Mouse (Mus musculus): Measurements from ENCODE around the gene Theg. TPM values are rescaled to one million over a fixed set of nuclear protein-coding genes. Genes with fewer than 3 reads are reported as not detected.

Gene Theg
- total and polyA plus RNA-seq, 3 experiments, result not detected

- H3K27me3 ChIP-seq (ENCODE audit: insufficient read depth, low read length), result 0 out of 2 replicates have a peak, but pooled peaks cover 2% of the 10 kb centered on the region
- H3K4me1 ChIP-seq (ENCODE audit: insufficient read depth, low read depth, low read length), result no peaks in the 10 kb centered on the region
- no peak overlapping the region for H3K4me3 ChIP-seq (ENCODE audit: low read depth, low read length)
- peaks cover 25% of the 10 kb centered on the region for H3K9me3 ChIP-seq (replicated peaks)
- no peaks in the 10 kb centered on the region for H3K36me3 ChIP-seq (replicated peaks)
- no peak for TF ChIP-seq TAL1 (conservative IDR thresholded peaks at IDR 0.05; ENCODE audit: low read depth, low read length)
- TF ChIP-seq GATA1 (IDR thresholded peaks at IDR 0.05; ENCODE audit: borderline replicate concordance, low read length), result no peak
- TF ChIP-seq CTCF (IDR thresholded peaks at IDR 0.05; ENCODE audit: low read depth, low read length), result no peak
- no peak for TF ChIP-seq POLR2AphosphoS5 (IDR thresholded peaks at IDR 0.05; ENCODE audit: insufficient replicate concordance, low read depth, low read length)
- no peak for TF ChIP-seq GATA2 (IDR thresholded peaks at IDR 0.05; ENCODE audit: borderline replicate concordance, low read depth, low read length)
- DNase-seq (ENCODE audit: low spot score) (no peak), ATAC-seq (ENCODE audit: extremely low read depth, insufficient number of reproducible peaks, low FRiP score, poor library complexity, severe bottlenecking) (no peak)
Observed at GRCm38 (mm10) chr10:79552531-79552930, 34.6 kb downstream of the Theg start.

- DNase-seq (ENCODE audit: low spot score), result no peak
Observed at GRCm38 (mm10) chr10:79550366-79550765, 36.8 kb downstream of the Theg start.

DNA sequence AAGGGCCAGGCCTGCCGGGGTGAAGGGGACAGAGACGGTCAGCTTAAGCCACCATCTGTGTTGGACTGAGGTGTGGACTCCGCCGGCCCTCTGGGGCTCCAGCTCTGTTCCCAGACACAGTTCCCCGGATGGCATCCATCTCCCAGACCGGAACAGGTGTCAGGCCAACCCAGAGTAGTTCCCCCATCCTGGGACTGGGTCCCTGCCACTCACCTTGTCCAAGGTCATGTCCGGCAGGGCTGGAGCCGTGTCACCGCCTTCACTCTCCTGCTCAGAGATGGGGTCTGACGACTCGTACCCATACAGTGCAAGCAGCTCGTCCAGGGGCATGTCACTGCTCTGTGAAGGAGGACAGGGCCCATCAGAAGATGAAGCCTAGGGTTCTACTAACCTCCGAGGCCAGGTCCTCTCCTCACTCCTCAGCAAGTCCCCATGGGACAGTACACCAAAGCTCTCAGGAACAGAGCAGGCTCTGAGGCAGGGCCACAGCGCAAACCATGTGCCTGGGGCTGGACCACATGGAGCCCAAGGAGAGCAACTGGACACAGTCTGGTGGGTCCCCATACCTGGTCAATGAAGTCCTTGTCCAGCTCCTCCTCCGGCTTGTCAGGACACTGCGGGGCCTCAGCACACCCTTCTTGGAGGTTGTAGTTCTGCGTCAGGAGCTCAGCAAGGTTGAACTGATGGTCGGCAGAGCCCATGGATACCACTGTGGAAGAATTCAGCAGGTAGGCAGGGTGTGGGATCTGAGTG, 38.0 kb downstream of the Theg start:
- DNase-seq (ENCODE audit: low spot score) (no peak), ATAC-seq (ENCODE audit: extremely low read depth, insufficient number of reproducible peaks, low FRiP score, poor library complexity, severe bottlenecking) (no peak)
- Histone ChIP-seq H3K27me3 (ENCODE audit: insufficient read depth, low read length) (no peaks in the 10 kb centered on the region), H3K4me1 (ENCODE audit: insufficient read depth, low read depth, low read length) (no peaks in the 10 kb centered on the region; the same call in 1 of the 2 replicates), H3K4me3 (ENCODE audit: low read depth, low read length) (no peak overlapping the region), H3K36me3 (replicated peaks) (no peaks in the 10 kb centered on the region), H3K9me3 (replicated peaks) (peaks cover 11% of the 10 kb centered on the region; the same call in 1 of the 2 replicates)
- TF ChIP-seq POLR2AphosphoS5 (IDR thresholded peaks at IDR 0.05; ENCODE audit: insufficient replicate concordance, low read depth, low read length) (no peak), GATA1 (IDR thresholded peaks at IDR 0.05; ENCODE audit: borderline replicate concordance, low read length) (no peak), TAL1 (conservative IDR thresholded peaks at IDR 0.05; ENCODE audit: low read depth, low read length) (no peak), CTCF (IDR thresholded peaks at IDR 0.05; ENCODE audit: low read depth, low read length) (no peak), GATA2 (IDR thresholded peaks at IDR 0.05; ENCODE audit: borderline replicate concordance, low read depth, low read length) (no peak)

More at GRCm38 (mm10) chr10:79550366-79550765, 36.8 kb downstream of the Theg start:
- no peak overlapping the region for H3K4me3 ChIP-seq (ENCODE audit: low read depth, low read length)
- no peaks in the 10 kb centered on the region for H3K36me3 ChIP-seq (replicated peaks)
- peaks cover 23% of the 10 kb centered on the region for H3K9me3 ChIP-seq (replicated peaks)
- TF ChIP-seq CTCF (IDR thresholded peaks at IDR 0.05; ENCODE audit: low read depth, low read length) (no peak), GATA2 (IDR thresholded peaks at IDR 0.05; ENCODE audit: borderline replicate concordance, low read depth, low read length) (no peak)
- ATAC-seq (ENCODE audit: extremely low read depth, insufficient number of reproducible peaks, low FRiP score, poor library complexity, severe bottlenecking), result no peak
- 0 out of 2 replicates have a peak, but pooled peaks cover 2% of the 10 kb centered on the region for H3K27me3 ChIP-seq (ENCODE audit: insufficient read depth, low read length)
- H3K4me1 ChIP-seq (ENCODE audit: insufficient read depth, low read depth, low read length), result no peaks in the 10 kb centered on the region

GRCm38 (mm10) chr10:79548546-79548945, 38.6 kb downstream of the Theg start:
- no peak overlapping the region for H3K4me3 ChIP-seq (ENCODE audit: low read depth, low read length)
- H3K27me3 ChIP-seq (ENCODE audit: insufficient read depth, low read length), result no peaks in the 10 kb centered on the region
- TF ChIP-seq GATA1 (IDR thresholded peaks at IDR 0.05; ENCODE audit: borderline replicate concordance, low read length) (no peak), TAL1 (conservative IDR thresholded peaks at IDR 0.05; ENCODE audit: low read depth, low read length) (no peak), CTCF (IDR thresholded peaks at IDR 0.05; ENCODE audit: low read depth, low read length) (no peak), GATA2 (IDR thresholded peaks at IDR 0.05; ENCODE audit: borderline replicate concordance, low read depth, low read length) (no peak), POLR2AphosphoS5 (IDR thresholded peaks at IDR 0.05; ENCODE audit: insufficient replicate concordance, low read depth, low read length) (no peak)
- DNase-seq (ENCODE audit: low spot score) (no peak), ATAC-seq (ENCODE audit: extremely low read depth, insufficient number of reproducible peaks, low FRiP score, poor library complexity, severe bottlenecking) (no peak)
- H3K4me1 ChIP-seq (ENCODE audit: insufficient read depth, low read depth, low read length), result no peaks in the 10 kb centered on the region; the same call in 1 of the 2 replicates
- H3K36me3 ChIP-seq (replicated peaks), result no peaks in the 10 kb centered on the region
- peaks cover 10% of the 10 kb centered on the region; the same call in 1 of the 2 replicates for H3K9me3 ChIP-seq (replicated peaks)

GRCm38 (mm10) chr10:79547148-79547675, 39.9 kb downstream of the Theg start:
- ATAC-seq (ENCODE audit: extremely low read depth, insufficient number of reproducible peaks, low FRiP score, poor library complexity, severe bottlenecking), result no peak
- Histone ChIP-seq H3K36me3 (replicated peaks) (no peaks in the 10 kb centered on the region), H3K4me1 (ENCODE audit: insufficient read depth, low read depth, low read length) (no peaks in the 10 kb centered on the region; the same call in 1 of the 2 replicates), H3K9me3 (replicated peaks) (peaks cover 10% of the 10 kb centered on the region; the same call in 1 of the 2 replicates), H3K27me3 (ENCODE audit: insufficient read depth, low read length) (no peaks in the 10 kb centered on the region), H3K4me3 (ENCODE audit: low read depth, low read length) (no peak overlapping the region)
- DNase-seq (ENCODE audit: low spot score), result no peak
- TF ChIP-seq GATA1 (IDR thresholded peaks at IDR 0.05; ENCODE audit: borderline replicate concordance, low read length) (no peak), GATA2 (IDR thresholded peaks at IDR 0.05; ENCODE audit: borderline replicate concordance, low read depth, low read length) (no peak), CTCF (IDR thresholded peaks at IDR 0.05; ENCODE audit: low read depth, low read length) (no peak), POLR2AphosphoS5 (IDR thresholded peaks at IDR 0.05; ENCODE audit: insufficient replicate concordance, low read depth, low read length) (no peak), TAL1 (conservative IDR thresholded peaks at IDR 0.05; ENCODE audit: low read depth, low read length) (no peak)

DNA sequence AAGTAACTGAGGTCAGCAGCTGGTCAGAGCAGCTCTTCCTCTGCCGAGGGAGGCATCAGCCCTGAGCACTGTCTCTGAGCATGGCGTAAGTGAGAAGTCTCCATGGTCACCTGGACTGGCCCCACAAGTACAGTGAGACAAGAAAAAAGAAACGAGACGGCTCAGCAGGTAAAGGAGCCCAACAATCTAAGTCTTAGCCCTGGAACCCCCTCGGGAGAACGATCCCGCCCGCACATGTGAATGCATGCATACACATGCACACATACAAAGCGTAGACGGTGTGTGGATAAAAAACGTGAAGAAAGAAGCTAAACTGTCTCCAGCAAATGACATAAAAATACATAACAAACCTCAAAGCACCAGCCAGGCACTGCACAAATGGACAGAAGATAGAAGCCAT, 40.6 kb downstream of the Theg start:
- Histone ChIP-seq H3K36me3 (replicated peaks) (no peaks in the 10 kb centered on the region), H3K4me3 (ENCODE audit: low read depth, low read length) (no peak overlapping the region), H3K4me1 (ENCODE audit: insufficient read depth, low read depth, low read length) (no peaks in the 10 kb centered on the region; the same call in 1 of the 2 replicates), H3K9me3 (replicated peaks) (peaks cover 10% of the 10 kb centered on the region; the same call in 1 of the 2 replicates), H3K27me3 (ENCODE audit: insufficient read depth, low read length) (no peaks in the 10 kb centered on the region; the same call in 1 of the 2 replicates)
- ATAC-seq (ENCODE audit: extremely low read depth, insufficient number of reproducible peaks, low FRiP score, poor library complexity, severe bottlenecking), result no peak
- TF ChIP-seq CTCF (IDR thresholded peaks at IDR 0.05; ENCODE audit: low read depth, low read length), result no peak
- no peak for TF ChIP-seq GATA1 (IDR thresholded peaks at IDR 0.05; ENCODE audit: borderline replicate concordance, low read length)
- no peak for TF ChIP-seq GATA2 (IDR thresholded peaks at IDR 0.05; ENCODE audit: borderline replicate concordance, low read depth, low read length)
- no peak for TF ChIP-seq TAL1 (conservative IDR thresholded peaks at IDR 0.05; ENCODE audit: low read depth, low read length)
- TF ChIP-seq POLR2AphosphoS5 (IDR thresholded peaks at IDR 0.05; ENCODE audit: insufficient replicate concordance, low read depth, low read length), result no peak
- no peak for DNase-seq (ENCODE audit: low spot score)
